Mouse (Mus musculus): ENCODE results near the gene Xab2.

GRCm38 (mm10) chr8:3579390-3580364, 41.4 kb downstream of the Xab2 start:
- TF ChIP-seq CTCF (IDR thresholded peaks at IDR 0.05; ENCODE audit: extremely low read depth, insufficient read length, insufficient replicate concordance, low read depth, low read length) (no peak), POLR2A (IDR thresholded peaks at IDR 0.05; ENCODE audit: low read depth, low read length) (no peak)

Measured in small intestine, adult 2 months (tissue).